Mouse (Mus musculus) limb, embryonic 15.5 days (tissue): Measurements from ENCODE around the gene Urah. TPM values are rescaled to one million over a fixed set of nuclear protein-coding genes. Genes with fewer than 3 reads are reported as not detected.

Source experiments
- ATAC-seq: fragments of 200-750 bp; cut with Nextera tagmentation; 2 replicates; pipeline ENCODE4 v1.8.0; 2017; ENCODE audit warnings: low read depth, moderate TSS enrichment; ENCODE audit not compliant: insufficient number of reproducible peaks, low FRiP score, low TSS enrichment
- H3K27ac ChIP-seq: fragments of 300-500 bp; sonication (generic); 2 replicates; pipeline ENCODE4 v1.5.1; 2015; ENCODE audit warnings: moderate library complexity, mild to moderate bottlenecking, inconsistent platforms
- H3K27me3 ChIP-seq: fragments of 300-500 bp; sonication (generic); 2 replicates; pipeline ENCODE4 v1.6.1; 2015; ENCODE audit warnings: inconsistent platforms
- H3K36me3 ChIP-seq: fragments of 300-500 bp; sonication (generic); 2 replicates; pipeline ENCODE4 v1.6.1; 2015; ENCODE audit warnings: inconsistent platforms
- H3K4me1 ChIP-seq: fragments of 300-500 bp; sonication (generic); 2 replicates; pipeline ENCODE4 v1.6.1; 2015; ENCODE audit warnings: inconsistent platforms
- H3K4me2 ChIP-seq: fragments of 300-500 bp; sonication (generic); 2 replicates; pipeline ENCODE4 v1.6.1; 2015; ENCODE audit warnings: mild to moderate bottlenecking, inconsistent platforms
- H3K4me3 ChIP-seq: fragments of 300-500 bp; sonication (generic); 2 replicates; pipeline ENCODE4 v1.5.1; 2015; ENCODE audit warnings: mild to moderate bottlenecking, inconsistent platforms
- H3K9ac ChIP-seq: fragments of 300-500 bp; sonication (generic); 2 replicates; pipeline ENCODE4 v1.6.1; 2015; ENCODE audit warnings: inconsistent platforms
- H3K9me3 ChIP-seq: fragments of 300-500 bp; sonication (generic); 2 replicates; pipeline ENCODE4 v1.6.1; 2016; ENCODE audit warnings: inconsistent platforms
- WGBS: fragments of 180-500 bp; shearing (Covaris S2); methylation state at CpG from one replicate; pipeline ENCODE4 v1.1.7; 2015; 5-methylcytosine and 5-hydroxymethylcytosine counted together
- polyA plus RNA-seq: library from polyadenylated mRNA; unstranded; fragments of >200 nt; fragmentation: Nextera tagmentation; extraction: Ambion mirVana; gene quantifications from 2 replicates; pipeline ENCODE4 v1.2.1, GENCODE M21; 2015

The Urah gene
- polyA plus RNA-seq, 1 experiment from 2014 or later, result 38.4 TPM

GRCm38 (mm10) chr7:140844905-140845665, 10.3 kb downstream of the Urah start, which contains the start of gene Scgb1c1:
Gene Scgb1c1 (plus strand): TSS chr7:140845547.
- peak; percentile 46 for ATAC-seq
- Histone ChIP-seq H3K4me3 (no peak within 1 kb of the TSS), H3K36me3 (no peaks in the 10 kb centered on the region), H3K27ac (no peak within 1 kb of the TSS), H3K9me3 (no peaks in the 10 kb centered on the region), H3K9ac (no peak within 1 kb of the TSS), H3K27me3 (peaks cover 30% of the 10 kb centered on the region), H3K4me2 (no peak within 1 kb of the TSS), H3K4me1 (peaks cover 11% of the 10 kb centered on the region; the same call in 1 of the 2 replicates)
- WGBS, result 27% methylated on average over 14 of the region's 14 CpGs

- WGBS, result 42% methylated on average over 4 of the region's 4 CpGs
- Histone ChIP-seq H3K4me3 (no peak overlapping the region), H3K9ac (no peak overlapping the region), H3K36me3 (no peaks in the 10 kb centered on the region), H3K27ac (no peak overlapping the region), H3K27me3 (peaks cover 30% of the 10 kb centered on the region), H3K4me2 (no peak overlapping the region), H3K4me1 (peaks cover 11% of the 10 kb centered on the region; the same call in 1 of the 2 replicates), H3K9me3 (no peaks in the 10 kb centered on the region)
- ATAC-seq, result no peak
Observed at GRCm38 (mm10) chr7:140845683-140846082, 10.9 kb downstream of the Urah start.

- no peak overlapping the region for H3K4me3 ChIP-seq
- peaks cover 11% of the 10 kb centered on the region; the same call in 1 of the 2 replicates for H3K4me1 ChIP-seq
- H3K36me3 ChIP-seq, result peaks cover 4% of the 10 kb centered on the region
- H3K4me2 ChIP-seq, result no peak overlapping the region
- WGBS, result 82% methylated on average over 10 of the region's 10 CpGs
- no peaks in the 10 kb centered on the region for H3K9me3 ChIP-seq
- H3K27ac ChIP-seq, result no peak overlapping the region
- no peak overlapping the region for H3K9ac ChIP-seq
- peaks cover 28% of the 10 kb centered on the region for H3K27me3 ChIP-seq
- no peak for ATAC-seq
Observed at GRCm38 (mm10) chr7:140846676-140847075, 11.9 kb downstream of the Urah start.

GRCm38 (mm10) chr7:140847755-140848580, 13.2 kb downstream of the Urah start, which contains the start of gene Odf3:
Gene Odf3 (plus strand): TSS chr7:140847805.
- H3K36me3 ChIP-seq, result peaks cover 17% of the 10 kb centered on the region
- 59% methylated on average over 11 of the region's 11 CpGs for WGBS
- H3K9me3 ChIP-seq, result no peaks in the 10 kb centered on the region
- H3K27ac ChIP-seq, result no peak within 1 kb of the TSS
- no peak for ATAC-seq
- no peak within 1 kb of the TSS for H3K4me2 ChIP-seq
- peaks cover 11% of the 10 kb centered on the region; the same call in 1 of the 2 replicates for H3K4me1 ChIP-seq
- no peak within 1 kb of the TSS for H3K4me3 ChIP-seq
- 0 out of 2 replicates have a peak within 1 kb of the TSS, but pooled peaks have one; percentile 15 for H3K9ac ChIP-seq
- peaks cover 18% of the 10 kb centered on the region for H3K27me3 ChIP-seq

- Histone ChIP-seq H3K9ac (no peak overlapping the region), H3K4me2 (no peak overlapping the region), H3K4me3 (no peak overlapping the region), H3K27ac (no peak overlapping the region), H3K27me3 (peaks cover 14% of the 10 kb centered on the region; the same call in 1 of the 2 replicates), H3K36me3 (peaks cover 23% of the 10 kb centered on the region), H3K9me3 (no peaks in the 10 kb centered on the region), H3K4me1 (peaks cover 11% of the 10 kb centered on the region; the same call in 1 of the 2 replicates)
- WGBS, result 88% methylated on average over 10 of the region's 10 CpGs
- ATAC-seq, result no peak
Observed at GRCm38 (mm10) chr7:140848591-140848990, 13.8 kb downstream of the Urah start.

- Histone ChIP-seq H3K4me1 (peaks cover 18% of the 10 kb centered on the region), H3K27ac (no peak overlapping the region), H3K27me3 (no peaks in the 10 kb centered on the region), H3K4me2 (no peak overlapping the region), H3K9ac (no peak overlapping the region), H3K36me3 (peaks cover 37% of the 10 kb centered on the region), H3K9me3 (no peaks in the 10 kb centered on the region), H3K4me3 (no peak overlapping the region)
- WGBS, result 98% methylated on average over 4 of the region's 4 CpGs
- ATAC-seq, result no peak
Observed at GRCm38 (mm10) chr7:140851916-140852315, 17.1 kb downstream of the Urah start.

- Histone ChIP-seq H3K9ac (no peak overlapping the region), H3K36me3 (peaks cover 37% of the 10 kb centered on the region), H3K27ac (no peak overlapping the region), H3K27me3 (no peaks in the 10 kb centered on the region), H3K4me2 (no peak overlapping the region), H3K9me3 (no peaks in the 10 kb centered on the region), H3K4me3 (no peak overlapping the region), H3K4me1 (peaks cover 18% of the 10 kb centered on the region)
- ATAC-seq, result no peak
- 82% methylated on average over 9 of the region's 9 CpGs for WGBS
Observed at GRCm38 (mm10) chr7:140853386-140853785, 18.6 kb downstream of the Urah start.

- Histone ChIP-seq H3K27me3 (no peaks in the 10 kb centered on the region), H3K4me1 (peaks cover 29% of the 10 kb centered on the region), H3K36me3 (peaks cover 44% of the 10 kb centered on the region), H3K9ac (no peak overlapping the region), H3K9me3 (no peaks in the 10 kb centered on the region), H3K4me2 (no peak overlapping the region), H3K27ac (no peak overlapping the region), H3K4me3 (peak overlapping the region; percentile 80; the same call in 1 of the 2 replicates)
- ATAC-seq, result no peak
- WGBS, result 93% methylated on average over 18 of the region's 18 CpGs
Observed at GRCm38 (mm10) chr7:140854483-140854882, 19.7 kb downstream of the Urah start.

GRCm38 (mm10) chr7:140855181-140855580, 20.4 kb downstream of the Urah start:
- H3K27ac ChIP-seq, result peak overlapping the region; percentile 93; the same call in 1 of the 2 replicates

GRCm38 (mm10) chr7:140855860-140856784, 21.3 kb downstream of the Urah start, which contains the start of gene Gm45785:
Gene Gm45785 (minus strand): TSS chr7:140856331.
- Histone ChIP-seq H3K4me1 (peaks cover 31% of the 10 kb centered on the region), H3K27me3 (no peaks in the 10 kb centered on the region), H3K9ac (peak within 1 kb of the TSS; percentile 91), H3K9me3 (no peaks in the 10 kb centered on the region), H3K27ac (peak within 1 kb of the TSS; percentile 93), H3K36me3 (peaks cover 60% of the 10 kb centered on the region), H3K4me2 (peak within 1 kb of the TSS; percentile 98), H3K4me3 (peak within 1 kb of the TSS; percentile 80)
- WGBS, result under 1% methylated on average over 51 of the region's 51 CpGs
- ATAC-seq, result peak; percentile 63

More at GRCm38 (mm10) chr7:140855181-140855580, 20.4 kb downstream of the Urah start:
- Histone ChIP-seq H3K27me3 (no peaks in the 10 kb centered on the region), H3K36me3 (peaks cover 51% of the 10 kb centered on the region), H3K4me2 (peak overlapping the region; percentile 98), H3K4me1 (peaks cover 31% of the 10 kb centered on the region), H3K4me3 (peak overlapping the region; percentile 80), H3K9me3 (no peaks in the 10 kb centered on the region), H3K9ac (peak overlapping the region; percentile 91)
- 62% methylated on average over 9 of the region's 9 CpGs for WGBS
- no peak for ATAC-seq
